Mouse (Mus musculus) lung, postnatal 0 days (tissue): ENCODE measurements at regions not wholly inside any gene's neighbourhood (a gene's known extent, or its start where the extent isn't known, plus 50 kb on each side); places are given as distances from the start of the nearest gene placed in this dataset.

Experiments used
- CTCF ChIP-seq: IDR thresholded peaks from 2 replicates; pipeline ENCODE4 v1.5.1; 2016; ENCODE audit warnings: antibody characterized with exemption, mild to moderate bottlenecking
- EP300 ChIP-seq: IDR thresholded peaks from 2 replicates; pipeline ENCODE4 v1.6.1; 2016; ENCODE audit warnings: antibody characterized with exemption, mild to moderate bottlenecking, control low read depth

DNA sequence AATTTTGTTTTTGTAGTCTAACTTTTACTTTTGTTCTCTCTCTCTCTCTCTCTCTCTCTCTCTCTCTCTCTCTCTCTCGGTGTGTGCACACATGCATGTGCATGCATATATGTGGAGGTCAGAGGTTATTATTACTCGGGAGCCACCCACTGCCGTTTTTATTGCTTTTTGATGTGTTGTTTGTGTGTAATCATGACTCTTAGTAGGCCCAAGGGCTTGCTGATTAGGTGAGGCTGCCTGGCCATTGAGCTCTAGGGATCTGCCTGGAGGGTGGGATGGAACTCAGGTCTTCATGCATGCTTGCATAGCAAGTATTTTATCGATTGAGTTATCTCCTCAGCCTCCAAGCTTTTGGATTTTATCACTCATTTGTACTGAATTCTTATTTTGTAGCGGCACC, 50.4 kb upstream of the Adamts9 start:
- TF ChIP-seq CTCF, result no peak
- no peak for TF ChIP-seq EP300
